Mouse (Mus musculus): Measurements from ENCODE around the gene Flnc. TPM values are rescaled to one million over a fixed set of nuclear protein-coding genes. Genes with fewer than 3 reads are reported as not detected.

The Flnc gene
- polyA plus RNA-seq, 1 experiment: not detected

DNA sequence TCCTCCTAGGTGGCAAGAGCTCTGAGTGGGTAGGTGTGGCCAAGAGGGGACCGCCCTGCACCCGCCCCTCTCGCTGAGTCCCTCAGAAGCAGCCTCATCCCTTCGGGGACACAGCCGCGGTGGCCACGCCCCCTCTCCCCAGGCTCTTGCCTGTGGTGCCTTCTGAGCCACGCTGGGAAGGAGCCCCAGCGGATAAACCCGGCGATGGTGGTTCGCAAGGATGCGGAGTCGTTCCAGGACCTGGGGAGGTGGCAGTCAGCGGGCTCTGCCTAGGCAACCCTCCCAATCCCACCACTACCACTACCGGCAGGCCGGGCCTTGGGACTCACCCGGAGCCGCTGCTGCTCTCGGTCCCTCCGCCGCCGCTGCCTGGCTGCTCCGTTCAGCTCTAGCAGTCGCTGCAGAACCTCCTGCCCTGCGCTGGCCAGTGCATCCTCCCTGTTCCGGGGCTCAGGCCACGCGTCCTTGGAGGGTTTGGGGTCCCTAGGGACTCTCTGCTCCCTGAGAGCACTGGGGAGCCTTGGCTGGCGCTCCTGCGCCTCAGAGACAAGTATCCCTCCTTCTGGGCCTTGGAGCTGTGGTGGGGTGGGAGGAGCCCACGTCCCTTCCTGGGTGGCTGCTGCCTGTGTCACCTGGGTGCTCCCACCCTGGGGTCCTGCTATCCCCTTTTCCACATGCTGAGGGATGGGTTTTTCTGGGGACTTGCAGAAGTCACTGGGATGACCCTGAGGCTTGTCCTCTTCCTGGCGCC lies 41.1 kb downstream of the Flnc start:
- H3K4me3 ChIP-seq (replicated peaks): peak overlapping the region; percentile 92

DNA sequence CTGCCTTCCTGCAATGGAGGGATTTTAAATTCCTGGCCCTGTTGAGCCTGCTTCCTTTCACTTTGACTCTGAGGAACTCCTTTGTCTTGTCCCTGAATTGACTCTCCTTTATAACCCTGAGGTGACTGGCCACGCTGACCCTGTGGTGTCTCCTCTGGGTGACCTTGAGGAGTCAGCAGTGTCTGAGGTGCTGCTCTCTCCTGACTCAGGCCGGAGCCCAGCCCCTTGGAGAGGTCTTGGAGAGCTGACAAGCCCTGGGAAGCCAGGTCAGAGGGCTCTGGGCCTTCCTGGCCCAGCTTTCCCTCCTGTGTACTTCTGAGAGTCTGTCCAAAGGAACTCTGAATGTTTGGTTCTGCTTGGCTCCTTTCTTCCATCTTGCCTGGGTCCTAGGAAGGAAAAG lies 41.7 kb downstream of the Flnc start:
- no peak for TF ChIP-seq GATA1 (IDR thresholded peaks at IDR 0.05; ENCODE audit: borderline replicate concordance, low read length)
- TF ChIP-seq FLI1 (IDR thresholded peaks at IDR 0.05; ENCODE audit: low read length): no peak
- peaks cover 16% of the 10 kb centered on the region for H3K4me1 ChIP-seq
- H3K9me3 ChIP-seq: 0 out of 2 replicates have a peak, but pooled peaks cover 4% of the 10 kb centered on the region
- H3K27me3 ChIP-seq (replicated peaks): peaks cover 46% of the 10 kb centered on the region
- H3K4me3 ChIP-seq (replicated peaks): peak overlapping the region; percentile 92
- peaks cover 30% of the 10 kb centered on the region for H3K36me3 ChIP-seq (replicated peaks; ENCODE audit: low read length)

More for the DNA sequence above, 41.1 kb downstream of the Flnc start:
- Histone ChIP-seq H3K4me1 (peaks cover 18% of the 10 kb centered on the region), H3K36me3 (replicated peaks; ENCODE audit: low read length) (peaks cover 36% of the 10 kb centered on the region), H3K9me3 (0 out of 2 replicates have a peak, but pooled peaks cover 1% of the 10 kb centered on the region), H3K27me3 (replicated peaks) (peaks cover 41% of the 10 kb centered on the region)
- no peak for TF ChIP-seq FLI1 (IDR thresholded peaks at IDR 0.05; ENCODE audit: low read length)
- no peak for TF ChIP-seq GATA1 (IDR thresholded peaks at IDR 0.05; ENCODE audit: borderline replicate concordance, low read length)

- H3K27me3 ChIP-seq (replicated peaks): peaks cover 81% of the 10 kb centered on the region
- no peak overlapping the region for H3K4me3 ChIP-seq (replicated peaks)
- H3K4me1 ChIP-seq: peaks cover 20% of the 10 kb centered on the region
- H3K36me3 ChIP-seq (replicated peaks; ENCODE audit: low read length): no peaks in the 10 kb centered on the region
- TF ChIP-seq FLI1 (IDR thresholded peaks at IDR 0.05; ENCODE audit: low read length): no peak
- no peak for TF ChIP-seq GATA1 (IDR thresholded peaks at IDR 0.05; ENCODE audit: borderline replicate concordance, low read length)
- H3K9me3 ChIP-seq: 0 out of 2 replicates have a peak, but pooled peaks cover 4% of the 10 kb centered on the region
These were observed 49.6 kb downstream of the Flnc start for GRCm38 (mm10) chr6:29482691-29483090.

DNA sequence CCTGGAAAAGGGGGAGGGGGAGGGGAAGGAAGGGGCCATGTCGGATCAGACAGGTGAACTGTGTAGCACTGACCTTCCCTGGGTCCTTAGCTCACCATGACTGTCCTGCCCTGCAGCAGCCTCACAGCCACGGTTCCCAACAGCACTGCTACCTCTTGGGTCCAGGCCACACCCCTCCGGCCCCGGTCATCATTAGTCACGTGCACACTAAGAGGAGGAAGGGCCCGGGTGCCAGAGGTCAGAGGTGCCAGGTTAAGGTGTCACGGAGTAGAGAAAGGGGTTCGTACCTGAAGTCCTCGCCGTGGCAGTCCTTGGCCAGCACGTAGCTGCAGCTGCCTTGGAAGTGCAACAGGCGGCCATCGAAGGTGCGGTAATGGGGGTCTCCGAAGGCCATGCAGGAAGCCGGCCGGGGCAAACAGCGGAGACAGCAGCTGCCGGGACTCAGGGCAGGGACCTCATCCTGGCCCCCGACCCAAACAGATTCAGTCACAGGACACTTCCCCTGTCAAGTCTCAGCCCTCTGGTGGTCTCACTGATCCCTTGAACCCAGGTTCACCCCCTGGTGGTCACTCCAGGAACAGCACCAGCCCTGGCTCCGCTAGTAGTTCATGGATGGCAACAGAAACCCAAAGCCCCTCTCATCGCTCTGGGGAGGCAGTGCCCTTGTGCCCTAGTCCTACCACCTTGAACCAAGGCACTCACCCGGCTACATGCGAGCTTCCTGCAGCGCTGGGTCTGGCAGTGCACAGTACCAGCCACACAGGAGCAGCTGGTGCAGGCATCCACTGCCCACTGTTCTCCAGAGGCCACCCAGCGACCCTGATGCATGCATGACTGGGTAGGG lies 51.9 kb downstream of the Flnc start:
- H3K27me3 ChIP-seq (replicated peaks): peaks cover 79% of the 10 kb centered on the region
- no peak for TF ChIP-seq GATA1 (IDR thresholded peaks at IDR 0.05; ENCODE audit: borderline replicate concordance, low read length)
- no peak for TF ChIP-seq FLI1 (IDR thresholded peaks at IDR 0.05; ENCODE audit: low read length)
- H3K36me3 ChIP-seq (replicated peaks; ENCODE audit: low read length): no peaks in the 10 kb centered on the region
- peaks cover 20% of the 10 kb centered on the region for H3K4me1 ChIP-seq
- no peaks in the 10 kb centered on the region for H3K9me3 ChIP-seq
- H3K4me3 ChIP-seq (replicated peaks): peak overlapping the region; percentile 93

DNA sequence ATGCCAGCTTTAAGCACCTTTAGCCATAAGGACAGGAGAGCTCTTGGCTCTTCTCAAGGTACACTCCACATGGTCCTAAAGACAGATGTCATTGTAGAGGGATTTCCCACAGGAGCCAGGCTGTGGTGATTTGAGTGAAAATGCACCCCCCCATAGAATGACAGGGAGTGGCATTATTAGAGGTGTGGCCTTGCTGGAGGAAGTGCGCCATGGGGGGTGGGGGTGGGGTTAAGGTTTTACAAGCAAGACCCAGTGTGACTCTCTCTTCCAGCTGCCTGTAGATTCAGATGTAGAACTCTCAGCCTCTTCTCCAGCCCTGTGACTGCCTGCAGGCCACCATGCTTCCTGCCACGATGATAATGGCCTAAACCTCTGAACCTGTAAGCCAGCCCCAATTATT lies 52.9 kb downstream of the Flnc start:
- Histone ChIP-seq H3K9me3 (no peaks in the 10 kb centered on the region), H3K27me3 (replicated peaks) (peaks cover 88% of the 10 kb centered on the region), H3K4me1 (peaks cover 20% of the 10 kb centered on the region), H3K36me3 (replicated peaks; ENCODE audit: low read length) (no peaks in the 10 kb centered on the region), H3K4me3 (replicated peaks) (no peak overlapping the region)
- TF ChIP-seq FLI1 (IDR thresholded peaks at IDR 0.05; ENCODE audit: low read length) (no peak), GATA1 (IDR thresholded peaks at IDR 0.05; ENCODE audit: borderline replicate concordance, low read length) (no peak)

DNA sequence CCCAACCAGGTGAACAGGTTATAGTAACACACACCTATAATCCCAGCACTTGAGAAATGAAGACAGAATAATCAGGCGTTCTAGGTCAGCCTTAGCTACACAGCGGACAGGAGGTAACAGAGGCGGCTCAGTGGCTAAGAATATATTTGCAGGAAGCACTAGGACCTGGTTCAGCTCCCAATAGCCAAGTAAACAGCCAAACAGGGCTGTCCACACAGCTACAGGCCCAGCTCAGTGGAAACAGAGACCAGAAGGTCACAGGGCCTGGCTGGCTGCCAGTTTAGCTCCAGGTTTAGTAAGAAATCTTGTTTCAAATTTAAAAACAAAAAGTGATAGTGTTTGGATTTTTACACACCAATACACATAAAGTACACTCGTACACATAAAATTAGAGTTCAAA lies 61.0 kb downstream of the Flnc start:
- peaks cover 23% of the 10 kb centered on the region; the same call in 1 of the 2 replicates for H3K4me1 ChIP-seq
- peaks cover 5% of the 10 kb centered on the region; the same call in 1 of the 2 replicates for H3K9me3 ChIP-seq
- H3K4me3 ChIP-seq (replicated peaks): no peak overlapping the region
- no peaks in the 10 kb centered on the region for H3K36me3 ChIP-seq (replicated peaks; ENCODE audit: low read length)
- TF ChIP-seq GATA1 (IDR thresholded peaks at IDR 0.05; ENCODE audit: borderline replicate concordance, low read length): no peak
- no peak for TF ChIP-seq FLI1 (IDR thresholded peaks at IDR 0.05; ENCODE audit: low read length)
- peaks cover 91% of the 10 kb centered on the region for H3K27me3 ChIP-seq (replicated peaks)

DNA sequence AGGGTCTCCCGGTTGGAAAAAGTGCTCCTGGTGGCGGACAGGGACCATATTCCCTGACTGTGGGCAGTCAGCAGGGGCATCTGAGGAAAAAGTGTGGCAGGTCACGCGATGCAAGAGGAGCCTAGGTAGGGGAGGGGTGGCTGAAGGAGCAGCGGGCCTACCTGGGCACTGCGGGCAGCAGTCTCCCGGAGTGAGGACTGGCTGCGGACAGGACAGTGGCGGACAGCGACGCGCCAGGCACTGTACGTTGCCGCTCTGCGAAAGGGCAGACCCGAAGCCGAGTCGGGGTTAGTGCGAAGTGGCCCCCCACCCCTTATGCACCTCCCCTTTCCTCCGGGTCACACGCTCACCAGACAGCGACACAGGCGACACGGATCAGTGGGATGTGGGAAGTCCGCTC lies 63.2 kb downstream of the Flnc start:
- TF ChIP-seq GATA1 (IDR thresholded peaks at IDR 0.05; ENCODE audit: borderline replicate concordance, low read length) (no peak), FLI1 (IDR thresholded peaks at IDR 0.05; ENCODE audit: low read length) (no peak)
- Histone ChIP-seq H3K4me1 (peaks cover 33% of the 10 kb centered on the region), H3K36me3 (replicated peaks; ENCODE audit: low read length) (no peaks in the 10 kb centered on the region), H3K27me3 (replicated peaks) (peaks cover 80% of the 10 kb centered on the region), H3K4me3 (replicated peaks) (peak overlapping the region; percentile 29), H3K9me3 (peaks cover 9% of the 10 kb centered on the region; the same call in 1 of the 2 replicates)

GRCm38 (mm10) chr6:29497791-29498190 lies 64.7 kb downstream of the Flnc start:
- H3K4me3 ChIP-seq (replicated peaks): no peak overlapping the region
- H3K27me3 ChIP-seq (replicated peaks): peaks cover 80% of the 10 kb centered on the region
- peaks cover 26% of the 10 kb centered on the region for H3K4me1 ChIP-seq
- H3K36me3 ChIP-seq (replicated peaks; ENCODE audit: low read length): no peaks in the 10 kb centered on the region
- H3K9me3 ChIP-seq: peaks cover 9% of the 10 kb centered on the region; the same call in 1 of the 2 replicates
- no peak for TF ChIP-seq FLI1 (IDR thresholded peaks at IDR 0.05; ENCODE audit: low read length)
- no peak for TF ChIP-seq GATA1 (IDR thresholded peaks at IDR 0.05; ENCODE audit: borderline replicate concordance, low read length)

DNA sequence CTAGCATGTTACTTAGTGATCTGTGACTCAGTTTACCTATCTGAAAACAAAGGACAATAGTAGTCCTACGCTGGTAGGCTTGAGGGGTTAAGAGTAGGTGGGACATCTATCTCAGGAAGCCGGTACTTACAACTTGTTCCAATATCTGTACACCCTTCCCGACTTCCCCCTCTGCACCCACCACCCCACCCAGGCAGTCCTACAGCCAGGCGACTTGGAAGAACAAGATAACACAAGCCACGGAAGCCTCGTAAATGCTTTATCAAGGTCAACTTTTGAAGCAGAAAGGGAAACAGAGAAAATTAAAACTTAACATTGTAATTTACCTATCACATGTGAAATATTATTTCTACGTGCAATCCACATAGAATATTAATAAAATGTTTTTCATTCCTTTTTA lies 67.1 kb downstream of the Flnc start:
- no peak for TF ChIP-seq GATA1 (IDR thresholded peaks at IDR 0.05; ENCODE audit: borderline replicate concordance, low read length)
- Histone ChIP-seq H3K27me3 (replicated peaks) (peaks cover 80% of the 10 kb centered on the region), H3K36me3 (replicated peaks; ENCODE audit: low read length) (no peaks in the 10 kb centered on the region), H3K4me1 (peaks cover 26% of the 10 kb centered on the region), H3K9me3 (peaks cover 12% of the 10 kb centered on the region), H3K4me3 (replicated peaks) (no peak overlapping the region)

- H3K4me1 ChIP-seq: peaks cover 27% of the 10 kb centered on the region
- TF ChIP-seq FLI1 (IDR thresholded peaks at IDR 0.05; ENCODE audit: low read length) (no peak), GATA1 (IDR thresholded peaks at IDR 0.05; ENCODE audit: borderline replicate concordance, low read length) (no peak)
- H3K4me3 ChIP-seq (replicated peaks): no peak overlapping the region
- H3K9me3 ChIP-seq: peaks cover 12% of the 10 kb centered on the region
- peaks cover 82% of the 10 kb centered on the region for H3K27me3 ChIP-seq (replicated peaks)
- no peaks in the 10 kb centered on the region for H3K36me3 ChIP-seq (replicated peaks; ENCODE audit: low read length)
These were observed 67.8 kb downstream of the Flnc start for GRCm38 (mm10) chr6:29500810-29501209.

All from megakaryocyte, embryonic 14.5 days (primary cell).